Mouse (Mus musculus) hindbrain, embryonic 16.5 days (tissue): ENCODE data around the gene A630095E13Rik. TPM values are rescaled to one million over a fixed set of nuclear protein-coding genes. Genes with fewer than 3 reads are reported as not detected.
"Not testable (repeated sequence)": the region's sequence is repeated elsewhere in the genome, so short reads cannot be mapped to it uniquely, and the experiment has no call there.

ENCODE experiments used
- ATAC-seq: fragments of 200-750 bp; cut with Nextera tagmentation; 2 replicates; pipeline ENCODE4 v1.8.0; 2017; ENCODE audit warnings: moderate TSS enrichment, moderate library complexity
- H3K27ac ChIP-seq: fragments of 300-500 bp; sonication (generic); 2 replicates; pipeline ENCODE4 v1.5.1; 2014; ENCODE audit warnings: low read depth, mild to moderate bottlenecking, control low read depth, low read length, moderate library complexity
- H3K27me3 ChIP-seq: fragments of 300-500 bp; sonication (generic); replicated peaks from 2 replicates; pipeline ENCODE4 v1.6.1; 2014; ENCODE audit warnings: low read length; ENCODE audit not compliant: control insufficient read depth, insufficient read depth
- H3K36me3 ChIP-seq: fragments of 300-500 bp; sonication (generic); 2 replicates; pipeline ENCODE4 v1.6.1; 2014; ENCODE audit warnings: mild to moderate bottlenecking, low read length, moderate library complexity, mixed read lengths; ENCODE audit not compliant: control insufficient read depth, insufficient read depth
- H3K4me1 ChIP-seq: fragments of 300-500 bp; sonication (generic); 2 replicates; pipeline ENCODE4 v1.6.1; 2014; ENCODE audit warnings: low read depth, low read length; ENCODE audit not compliant: control insufficient read depth, insufficient read depth
- H3K4me2 ChIP-seq: fragments of 300-500 bp; sonication (generic); 2 replicates; pipeline ENCODE4 v1.6.1; 2014; ENCODE audit warnings: mild to moderate bottlenecking, low read length, control low read depth, moderate library complexity
- H3K4me3 ChIP-seq: fragments of 300-500 bp; sonication (generic); 2 replicates; pipeline ENCODE4 v1.5.1; 2014; ENCODE audit warnings: mild to moderate bottlenecking, low read length, control low read depth, moderate library complexity
- H3K9ac ChIP-seq: fragments of 300-500 bp; sonication (generic); 2 replicates; pipeline ENCODE4 v1.6.1; 2014; ENCODE audit warnings: low read depth, mild to moderate bottlenecking, control low read depth, low read length, moderate library complexity
- H3K9me3 ChIP-seq: fragments of 300-500 bp; sonication (generic); 2 replicates; pipeline ENCODE4 v1.6.1; 2014; ENCODE audit warnings: mild to moderate bottlenecking, low read length, moderate library complexity; ENCODE audit not compliant: control insufficient read depth
- WGBS: fragments of 180-500 bp; shearing (Covaris S2); extraction: QIAGEN DNeasy Blood & Tissue Kit; methylation state at CpG from one replicate; pipeline ENCODE4 v1.1.7; 2014; 5-methylcytosine and 5-hydroxymethylcytosine counted together
- polyA plus RNA-seq: library from polyadenylated mRNA; unstranded; fragments of >200 nt; fragmentation: Nextera tagmentation; extraction: Ambion mirVana; gene quantifications from 2 replicates; pipeline ENCODE4 v1.2.1, GENCODE M21; 2015

A630095E13Rik gene
- polyA plus RNA-seq: not detected in 2 replicates

DNA sequence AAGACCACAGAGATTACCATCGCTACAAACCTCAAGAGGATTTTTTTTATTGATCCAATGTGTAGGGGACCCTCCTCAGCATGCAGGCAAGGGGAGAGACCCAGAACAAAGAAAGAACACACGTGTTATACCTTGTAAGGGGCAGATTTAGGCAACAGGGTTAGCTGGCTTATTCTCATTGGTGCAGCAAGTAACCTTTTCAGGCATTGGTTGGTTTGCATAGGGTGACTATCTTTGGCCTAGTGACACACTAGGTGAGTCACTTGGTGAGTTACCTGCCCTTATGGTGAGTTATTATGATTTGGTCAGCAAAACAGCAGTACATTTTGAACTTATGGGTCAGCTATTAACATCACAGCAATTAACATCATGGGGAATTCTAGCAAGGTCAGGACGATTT lies at the start of gene A630095E13Rik:
Gene A630095E13Rik (minus strand): TSS at position 101 of the 400 bp plus-strand sequence.
- H3K27me3 ChIP-seq, H3K27ac ChIP-seq, H3K36me3 ChIP-seq, H3K4me1 ChIP-seq, H3K4me2 ChIP-seq, H3K9me3 ChIP-seq, ATAC-seq, H3K9ac ChIP-seq, H3K4me3 ChIP-seq: not testable (repeated sequence)
- WGBS: 53% methylated on average over 3 of the region's 3 CpGs

GRCm38 (mm10) chr9:36692920-36693319 lies 49.7 kb upstream of the A630095E13Rik start, which contains the start of gene Acrv1:
Acrv1 (plus strand) TSS chr9:36693220.
- Histone ChIP-seq H3K27ac (no peak within 1 kb of the TSS), H3K9ac (no peak within 1 kb of the TSS), H3K36me3 (no peaks in the 10 kb centered on the region), H3K4me3 (no peak within 1 kb of the TSS), H3K4me1 (no peaks in the 10 kb centered on the region), H3K4me2 (no peak within 1 kb of the TSS), H3K9me3 (no peaks in the 10 kb centered on the region), H3K27me3 (no peaks in the 10 kb centered on the region)
- 76% methylated on average over 1 of the region's 1 CpGs for WGBS
- no peak for ATAC-seq

DNA sequence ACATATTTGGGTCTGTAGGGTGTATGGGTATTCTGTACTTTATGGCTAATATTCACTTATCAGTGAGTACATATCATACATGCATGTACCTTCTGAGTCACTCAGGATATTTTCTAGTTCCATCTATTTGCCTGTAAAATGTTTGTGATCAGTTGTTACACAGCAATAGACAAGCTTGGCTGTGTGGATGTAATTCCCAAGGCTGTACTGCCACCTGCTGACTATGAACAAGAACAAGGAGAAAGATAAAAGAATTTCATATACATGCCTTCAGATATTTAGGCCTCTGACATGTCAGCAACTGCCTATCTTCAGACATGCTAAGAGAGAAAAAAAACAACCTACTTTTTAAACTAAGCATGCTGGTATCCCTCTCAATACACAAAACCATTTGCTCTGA lies 44.2 kb upstream of the A630095E13Rik start:
- Histone ChIP-seq H3K4me3 (no peak overlapping the region), H3K36me3 (no peaks in the 10 kb centered on the region), H3K4me2 (no peak overlapping the region), H3K4me1 (no peaks in the 10 kb centered on the region), H3K9ac (no peak overlapping the region), H3K9me3 (no peaks in the 10 kb centered on the region), H3K27me3 (no peaks in the 10 kb centered on the region), H3K27ac (no peak overlapping the region)
- ATAC-seq: no peak

- 84% methylated on average over 2 of the region's 2 CpGs for WGBS
- H3K27me3 ChIP-seq: no peaks in the 10 kb centered on the region
- H3K4me1 ChIP-seq: no peaks in the 10 kb centered on the region
- no peak overlapping the region for H3K4me2 ChIP-seq
- no peaks in the 10 kb centered on the region for H3K9me3 ChIP-seq
- no peak overlapping the region for H3K9ac ChIP-seq
- H3K4me3 ChIP-seq: no peak overlapping the region
- ATAC-seq: no peak
- H3K36me3 ChIP-seq: no peaks in the 10 kb centered on the region
- H3K27ac ChIP-seq: no peak overlapping the region
Observed at GRCm38 (mm10) chr9:36681424-36681823, 38.2 kb upstream of the A630095E13Rik start.

Other genes with a start within 250 kb of the A630095E13Rik start
- not detected in 2 replicates for gene Gm7257, start 211.5 kb downstream of the A630095E13Rik start, polyA plus RNA-seq
- not detected in 2 replicates for gene Gm9513, start 167.7 kb downstream of the A630095E13Rik start, polyA plus RNA-seq
- gene Gm5615, start 101.4 kb downstream of the A630095E13Rik start, polyA plus RNA-seq: not detected in 2 replicates
- gene Gm17689, start 60.7 kb downstream of the A630095E13Rik start, polyA plus RNA-seq: not detected in 2 replicates
- not detected in 2 replicates for gene Acrv1, start 49.8 kb upstream of the A630095E13Rik start, polyA plus RNA-seq
- gene Chek1, start 83.7 kb upstream of the A630095E13Rik start, polyA plus RNA-seq: 8.9 and 9.1 TPM in 2 replicates
- 86.5 and 95.3 TPM in 2 replicates for gene Stt3a, start 124.3 kb upstream of the A630095E13Rik start, polyA plus RNA-seq
- gene Ei24, start 154.0 kb upstream of the A630095E13Rik start, polyA plus RNA-seq: 125 and 128 TPM in 2 replicates
- 552 and 573 TPM in 2 replicates for gene Fez1, start 178.5 kb upstream of the A630095E13Rik start, polyA plus RNA-seq